Mouse (Mus musculus): Measurements from ENCODE around the gene Inppl1. TPM values are rescaled to one million over a fixed set of nuclear protein-coding genes. Genes with fewer than 3 reads are reported as not detected.

The Inppl1 gene
- total RNA-seq, 2 experiments from 2014 or later = 2.1 to 10.2 TPM

GRCm38 (mm10) chr7:101817861-101818401, 20.1 kb downstream of the Inppl1 start, which contains the start of gene Phox2a:
Gene Phox2a, plus strand, starts transcription at chr7:101818313.
- ATAC-seq (replicated peaks; ENCODE audit: low FRiP score, low TSS enrichment, poor library complexity, severe bottlenecking) = no peak

- no peak for ATAC-seq (replicated peaks; ENCODE audit: low FRiP score, low TSS enrichment, poor library complexity, severe bottlenecking)
These were observed 61.0 kb downstream of the Inppl1 start for GRCm38 (mm10) chr7:101777053-101777452.

GRCm38 (mm10) chr7:101772687-101773086, 65.3 kb downstream of the Inppl1 start:
- no peak for ATAC-seq (replicated peaks; ENCODE audit: low FRiP score, low TSS enrichment, poor library complexity, severe bottlenecking)

Other genes starting within 250 kb of the Inppl1 start
- 28.3 and 41.2 TPM in 2 replicates for gene Clpb, start 174.6 kb downstream of the Inppl1 start, total RNA-seq (2014; fragmentation: Nextera tagmentation)
- gene Clpb, start 174.6 kb downstream of the Inppl1 start, total RNA-seq (2017) = 25.5 and 26.2 TPM in 2 replicates
- not detected in 2 replicates for gene Phox2a, start 19.9 kb downstream of the Inppl1 start, total RNA-seq (2014; fragmentation: Nextera tagmentation)
- gene Phox2a, start 19.9 kb downstream of the Inppl1 start, total RNA-seq (2017) = not detected in 2 replicates
- gene Folr2, start 19.0 kb upstream of the Inppl1 start, total RNA-seq (2014; fragmentation: Nextera tagmentation) = not detected in 2 replicates
- gene Folr2, start 19.0 kb upstream of the Inppl1 start, total RNA-seq (2017) = not detected in 2 replicates
- gene Anapc15, start 25.5 kb upstream of the Inppl1 start, total RNA-seq (2014; fragmentation: Nextera tagmentation) = 131 and 132 TPM in 2 replicates
- 85.3 and 93.1 TPM in 2 replicates for gene Anapc15, start 25.5 kb upstream of the Inppl1 start, total RNA-seq (2017)
- gene Folr1, start 32.6 kb upstream of the Inppl1 start, total RNA-seq (2014; fragmentation: Nextera tagmentation) = 1.3 TPM in 1 of 2 replicates, not detected in the other
- not detected in 2 replicates for gene Folr1, start 32.6 kb upstream of the Inppl1 start, total RNA-seq (2017)
- 47.6 and 53.1 TPM in 2 replicates for gene Lamtor1, start 67.7 kb upstream of the Inppl1 start, total RNA-seq (2014; fragmentation: Nextera tagmentation)
- gene Lamtor1, start 67.7 kb upstream of the Inppl1 start, total RNA-seq (2017) = 48.8 and 57.6 TPM in 2 replicates
- gene Tomt, start 68.1 kb upstream of the Inppl1 start, total RNA-seq (2014; fragmentation: Nextera tagmentation) = 0.12 TPM in 1 of 2 replicates, not detected in the other
- gene Tomt, start 68.1 kb upstream of the Inppl1 start, total RNA-seq (2017) = 0.23 TPM in 1 of 2 replicates, not detected in the other
- gene Lrrc51, start 95.7 kb upstream of the Inppl1 start, total RNA-seq (2014; fragmentation: Nextera tagmentation) = 2.3 and 4.4 TPM in 2 replicates
- gene Lrrc51, start 95.7 kb upstream of the Inppl1 start, total RNA-seq (2017) = 0.75 TPM in 1 of 2 replicates, not detected in the other
- 106 and 112 TPM in 2 replicates for gene Numa1, start 95.9 kb upstream of the Inppl1 start, total RNA-seq (2014; fragmentation: Nextera tagmentation)
- gene Numa1, start 95.9 kb upstream of the Inppl1 start, total RNA-seq (2017) = 207 and 289 TPM in 2 replicates
- gene Il18bp, start 180.5 kb upstream of the Inppl1 start, total RNA-seq (2014; fragmentation: Nextera tagmentation) = 4.7 and 9.2 TPM in 2 replicates
- 1.1 and 2.7 TPM in 2 replicates for gene Il18bp, start 180.5 kb upstream of the Inppl1 start, total RNA-seq (2017)
- 12.5 and 12.6 TPM in 2 replicates for gene Rnf121, start 227.2 kb upstream of the Inppl1 start, total RNA-seq (2014; fragmentation: Nextera tagmentation)
- 11.2 and 19.6 TPM in 2 replicates for gene Rnf121, start 227.2 kb upstream of the Inppl1 start, total RNA-seq (2017)
- gene Xndc1, start 227.3 kb upstream of the Inppl1 start, total RNA-seq (2014; fragmentation: Nextera tagmentation) = 54.5 and 57.5 TPM in 2 replicates
- 28.7 and 40.8 TPM in 2 replicates for gene Xndc1, start 227.3 kb upstream of the Inppl1 start, total RNA-seq (2017)
- gene Xntrpc, start 227.5 kb upstream of the Inppl1 start, total RNA-seq (2014; fragmentation: Nextera tagmentation) = 0.48 and 1.3 TPM in 2 replicates
- gene Xntrpc, start 227.5 kb upstream of the Inppl1 start, total RNA-seq (2017) = 0.08 TPM in 1 of 2 replicates, not detected in the other
- not detected in 2 replicates for gene Trpc2, start 244.9 kb upstream of the Inppl1 start, total RNA-seq (2014; fragmentation: Nextera tagmentation)
- gene Trpc2, start 244.9 kb upstream of the Inppl1 start, total RNA-seq (2017) = 0.80 and 1.0 TPM in 2 replicates